Mouse (Mus musculus): ENCODE data around the gene Nkiras2. TPM values are rescaled to one million over a fixed set of nuclear protein-coding genes. Genes with fewer than 3 reads are reported as not detected.

The Nkiras2 gene
- total and polyA plus RNA-seq, 3 experiments = 22.7 to 54.9 (median 40.4) TPM

DNA sequence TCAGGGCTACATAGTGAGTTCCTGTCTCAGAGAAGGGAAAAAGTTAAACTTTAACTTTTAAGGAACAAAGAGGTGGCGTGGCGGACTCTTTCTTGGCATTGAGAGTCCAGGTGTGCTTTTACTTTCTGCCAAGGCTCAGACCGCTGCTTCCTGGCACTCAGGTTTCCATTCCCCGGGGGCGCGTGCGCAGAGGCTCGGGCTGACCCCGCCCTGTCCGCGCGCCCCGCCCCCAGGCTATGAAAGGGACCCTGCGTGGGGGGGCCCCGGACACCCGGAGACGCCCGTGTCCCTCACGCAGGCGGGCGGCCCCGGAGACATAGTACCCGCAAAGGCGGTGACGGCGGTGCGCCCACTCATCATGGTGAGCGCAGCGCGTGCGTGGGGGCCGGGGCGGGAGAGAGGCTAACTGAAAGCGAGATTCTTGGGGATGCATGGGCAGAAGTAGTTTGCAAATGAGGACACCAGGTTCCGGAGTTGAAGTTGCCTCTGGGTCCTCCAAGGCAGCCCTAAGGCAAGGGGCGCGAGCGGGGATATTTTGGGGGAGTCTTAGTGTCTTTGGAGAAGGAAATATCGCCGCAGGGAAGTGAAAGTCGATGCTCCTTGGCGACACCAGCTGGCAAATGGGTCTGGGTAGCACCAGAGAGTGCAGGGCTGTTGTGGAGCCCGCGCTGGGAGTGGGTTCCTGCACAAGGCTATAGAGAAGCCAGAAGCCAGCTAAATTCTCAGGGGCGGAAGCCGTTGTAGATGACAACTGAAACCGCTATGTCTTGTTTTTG is 44.1 kb upstream of the Nkiras2 start, which contains the start of gene Cnp:
TSS of gene Cnp (plus strand) at position 197 of the 776 bp plus-strand sequence.
- Histone ChIP-seq H3K4me3 (ENCODE audit: low read depth, low read length) (peak within 1 kb of the TSS; percentile 72), H3K9me3 (replicated peaks) (no peaks in the 10 kb centered on the region), H3K36me3 (replicated peaks) (peaks cover 43% of the 10 kb centered on the region), H3K27me3 (ENCODE audit: insufficient read depth, low read length) (peaks cover 4% of the 10 kb centered on the region; the same call in 1 of the 2 replicates), H3K4me1 (ENCODE audit: insufficient read depth, low read depth, low read length) (peaks cover 30% of the 10 kb centered on the region)
- TF ChIP-seq CTCF (IDR thresholded peaks at IDR 0.05; ENCODE audit: low read depth, low read length) = no peak
- no peak for TF ChIP-seq GATA1 (IDR thresholded peaks at IDR 0.05; ENCODE audit: borderline replicate concordance, low read length)
- no peak for TF ChIP-seq GATA2 (IDR thresholded peaks at IDR 0.05; ENCODE audit: borderline replicate concordance, low read depth, low read length)
- no peak for TF ChIP-seq POLR2AphosphoS5 (IDR thresholded peaks at IDR 0.05; ENCODE audit: insufficient replicate concordance, low read depth, low read length)
- no peak for TF ChIP-seq TAL1 (conservative IDR thresholded peaks at IDR 0.05; ENCODE audit: low read depth, low read length)
- DNase-seq (ENCODE audit: low spot score) (peak; percentile 75), ATAC-seq (ENCODE audit: extremely low read depth, insufficient number of reproducible peaks, low FRiP score, poor library complexity, severe bottlenecking) (no peak)

DNA sequence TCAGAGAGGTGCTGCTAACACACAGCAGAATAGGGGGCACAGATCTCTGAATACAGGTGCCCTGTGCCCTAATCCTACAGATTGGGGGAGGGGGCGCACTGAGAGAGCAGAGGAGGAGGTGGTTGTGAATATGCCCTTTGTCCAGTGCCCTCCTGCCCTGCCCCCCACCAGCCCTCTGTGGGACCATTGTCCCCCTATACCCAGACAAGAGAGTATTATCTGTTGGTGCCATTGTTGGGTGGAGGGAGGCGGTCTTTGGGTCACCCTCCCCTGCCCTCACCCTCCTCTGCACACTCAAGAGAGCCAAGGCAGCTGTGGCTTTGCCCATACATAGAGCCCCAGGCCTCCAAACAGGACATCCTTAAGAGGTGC is 43.6 kb upstream of the Nkiras2 start:
- Histone ChIP-seq H3K4me1 (ENCODE audit: insufficient read depth, low read depth, low read length) (peaks cover 25% of the 10 kb centered on the region), H3K36me3 (replicated peaks) (peaks cover 48% of the 10 kb centered on the region), H3K27me3 (ENCODE audit: insufficient read depth, low read length) (peaks cover 4% of the 10 kb centered on the region; the same call in 1 of the 2 replicates), H3K9me3 (replicated peaks) (no peaks in the 10 kb centered on the region), H3K4me3 (ENCODE audit: low read depth, low read length) (peak overlapping the region; percentile 72)
- no peak for ATAC-seq (ENCODE audit: extremely low read depth, insufficient number of reproducible peaks, low FRiP score, poor library complexity, severe bottlenecking)
- no peak for TF ChIP-seq TAL1 (conservative IDR thresholded peaks at IDR 0.05; ENCODE audit: low read depth, low read length)
- no peak for TF ChIP-seq GATA2 (IDR thresholded peaks at IDR 0.05; ENCODE audit: borderline replicate concordance, low read depth, low read length)
- TF ChIP-seq CTCF (IDR thresholded peaks at IDR 0.05; ENCODE audit: low read depth, low read length) = no peak
- TF ChIP-seq POLR2AphosphoS5 (IDR thresholded peaks at IDR 0.05; ENCODE audit: insufficient replicate concordance, low read depth, low read length) = no peak
- no peak for TF ChIP-seq GATA1 (IDR thresholded peaks at IDR 0.05; ENCODE audit: borderline replicate concordance, low read length)
- no peak for DNase-seq (ENCODE audit: low spot score)

DNA sequence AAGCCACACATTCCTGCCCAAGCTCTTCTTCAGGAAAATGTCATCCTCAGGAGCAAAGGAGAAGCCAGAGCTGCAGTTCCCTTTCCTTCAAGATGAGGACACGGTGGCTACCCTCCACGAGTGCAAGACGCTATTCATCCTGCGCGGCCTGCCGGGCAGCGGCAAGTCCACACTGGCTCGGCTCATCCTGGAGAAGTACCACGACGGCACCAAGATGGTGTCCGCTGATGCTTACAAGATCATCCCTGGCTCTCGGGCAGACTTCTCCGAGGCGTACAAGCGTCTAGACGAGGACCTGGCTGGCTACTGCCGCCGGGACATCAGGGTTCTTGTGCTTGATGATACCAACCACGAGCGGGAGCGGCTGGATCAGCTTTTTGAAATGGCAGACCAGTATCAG is 42.8 kb upstream of the Nkiras2 start:
- Histone ChIP-seq H3K36me3 (replicated peaks) (peaks cover 56% of the 10 kb centered on the region), H3K4me3 (ENCODE audit: low read depth, low read length) (no peak overlapping the region), H3K9me3 (replicated peaks) (no peaks in the 10 kb centered on the region), H3K27me3 (ENCODE audit: insufficient read depth, low read length) (peaks cover 1% of the 10 kb centered on the region; the same call in 1 of the 2 replicates), H3K4me1 (ENCODE audit: insufficient read depth, low read depth, low read length) (peaks cover 20% of the 10 kb centered on the region)
- no peak for ATAC-seq (ENCODE audit: extremely low read depth, insufficient number of reproducible peaks, low FRiP score, poor library complexity, severe bottlenecking)
- TF ChIP-seq POLR2AphosphoS5 (IDR thresholded peaks at IDR 0.05; ENCODE audit: insufficient replicate concordance, low read depth, low read length) = no peak
- no peak for TF ChIP-seq GATA2 (IDR thresholded peaks at IDR 0.05; ENCODE audit: borderline replicate concordance, low read depth, low read length)
- TF ChIP-seq TAL1 (conservative IDR thresholded peaks at IDR 0.05; ENCODE audit: low read depth, low read length) = no peak
- TF ChIP-seq GATA1 (IDR thresholded peaks at IDR 0.05; ENCODE audit: borderline replicate concordance, low read length) = no peak
- no peak for TF ChIP-seq CTCF (IDR thresholded peaks at IDR 0.05; ENCODE audit: low read depth, low read length)
- DNase-seq (ENCODE audit: low spot score) = no peak

DNA sequence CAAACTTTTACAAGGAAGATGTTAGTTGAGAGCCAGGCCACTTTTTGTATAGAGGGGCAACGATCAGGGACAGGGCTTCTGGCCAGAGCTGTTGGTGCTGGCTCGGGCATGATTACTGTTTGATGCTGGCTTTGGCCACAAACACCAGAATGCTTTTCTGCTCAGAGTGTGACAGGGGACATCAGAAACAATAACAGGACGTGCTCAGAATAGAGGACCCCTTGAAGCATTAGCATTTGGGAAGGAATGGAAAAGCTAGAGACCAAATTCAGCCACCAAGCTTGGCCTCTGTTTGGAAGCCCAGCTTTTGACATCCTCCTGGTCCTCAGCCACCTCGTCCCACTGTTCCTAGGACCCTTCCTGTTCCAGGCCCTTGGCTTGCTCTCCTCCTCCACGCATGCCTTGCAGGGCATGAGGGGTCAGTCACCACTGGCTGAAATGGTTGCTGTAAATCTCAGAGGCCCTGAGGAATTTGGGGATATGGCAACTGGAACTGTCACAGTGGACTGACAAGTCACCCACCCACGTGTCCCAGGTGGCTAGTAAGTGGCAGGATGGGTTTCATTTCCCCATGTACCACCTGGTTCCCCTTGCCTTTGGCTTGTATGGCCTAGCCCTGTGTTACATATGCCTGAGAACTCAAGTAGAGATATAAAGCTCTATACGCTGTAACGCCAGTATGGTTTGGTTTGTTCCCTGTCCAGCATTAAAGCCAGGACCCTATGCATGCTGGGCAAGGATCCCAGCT is 41.0 kb upstream of the Nkiras2 start:
- DNase-seq (ENCODE audit: low spot score) = no peak
- no peak for TF ChIP-seq TAL1 (conservative IDR thresholded peaks at IDR 0.05; ENCODE audit: low read depth, low read length)
- no peak for TF ChIP-seq POLR2AphosphoS5 (IDR thresholded peaks at IDR 0.05; ENCODE audit: insufficient replicate concordance, low read depth, low read length)
- no peak for TF ChIP-seq GATA2 (IDR thresholded peaks at IDR 0.05; ENCODE audit: borderline replicate concordance, low read depth, low read length)
- TF ChIP-seq GATA1 (IDR thresholded peaks at IDR 0.05; ENCODE audit: borderline replicate concordance, low read length) = no peak
- TF ChIP-seq CTCF (IDR thresholded peaks at IDR 0.05; ENCODE audit: low read depth, low read length) = no peak
- ATAC-seq (ENCODE audit: extremely low read depth, insufficient number of reproducible peaks, low FRiP score, poor library complexity, severe bottlenecking) = no peak
- no peak overlapping the region for H3K4me3 ChIP-seq (ENCODE audit: low read depth, low read length)
- no peaks in the 10 kb centered on the region for H3K9me3 ChIP-seq (replicated peaks)
- no peaks in the 10 kb centered on the region for H3K27me3 ChIP-seq (ENCODE audit: insufficient read depth, low read length)
- peaks cover 20% of the 10 kb centered on the region for H3K4me1 ChIP-seq (ENCODE audit: insufficient read depth, low read depth, low read length)
- peaks cover 74% of the 10 kb centered on the region for H3K36me3 ChIP-seq (replicated peaks)

DNA sequence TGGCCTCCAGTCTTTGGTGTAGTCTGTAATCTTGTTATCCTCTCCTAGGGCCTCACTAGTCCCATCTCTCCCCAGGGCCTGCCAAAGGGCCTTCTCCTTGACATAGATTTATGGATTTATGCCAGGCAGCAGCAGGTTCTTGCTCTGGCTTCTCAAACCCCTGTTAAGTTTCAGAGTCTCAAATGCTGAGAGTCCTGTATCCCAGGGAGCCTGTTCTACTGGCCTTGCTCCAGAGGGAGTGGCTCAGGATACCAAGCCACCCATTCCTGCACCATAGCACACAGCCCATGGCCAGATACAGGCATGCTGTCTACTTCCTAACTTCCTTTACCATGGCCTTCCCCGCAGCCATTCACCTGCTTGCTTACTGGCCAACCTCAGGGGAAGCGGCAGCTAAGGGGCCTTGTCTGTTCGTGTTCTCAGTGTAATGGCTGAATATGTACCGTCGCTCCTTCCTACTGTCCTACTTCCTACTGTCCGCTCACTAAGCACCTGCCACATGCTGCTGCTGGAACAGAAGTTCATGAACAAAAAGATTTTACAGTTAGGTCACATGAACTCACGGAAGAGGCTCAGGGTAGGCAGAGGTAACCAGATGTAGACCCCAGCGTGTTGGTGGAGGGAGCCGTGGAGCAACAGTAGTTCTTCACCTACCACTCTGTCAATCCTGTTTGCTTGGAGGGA is 39.8 kb upstream of the Nkiras2 start:
- Histone ChIP-seq H3K4me3 (ENCODE audit: low read depth, low read length) (no peak overlapping the region), H3K4me1 (ENCODE audit: insufficient read depth, low read depth, low read length) (peaks cover 18% of the 10 kb centered on the region), H3K36me3 (replicated peaks) (peaks cover 86% of the 10 kb centered on the region), H3K27me3 (ENCODE audit: insufficient read depth, low read length) (no peaks in the 10 kb centered on the region), H3K9me3 (replicated peaks) (no peaks in the 10 kb centered on the region)
- DNase-seq (ENCODE audit: low spot score) = no peak
- ATAC-seq (ENCODE audit: extremely low read depth, insufficient number of reproducible peaks, low FRiP score, poor library complexity, severe bottlenecking) = no peak
- TF ChIP-seq POLR2AphosphoS5 (IDR thresholded peaks at IDR 0.05; ENCODE audit: insufficient replicate concordance, low read depth, low read length) = no peak

DNA sequence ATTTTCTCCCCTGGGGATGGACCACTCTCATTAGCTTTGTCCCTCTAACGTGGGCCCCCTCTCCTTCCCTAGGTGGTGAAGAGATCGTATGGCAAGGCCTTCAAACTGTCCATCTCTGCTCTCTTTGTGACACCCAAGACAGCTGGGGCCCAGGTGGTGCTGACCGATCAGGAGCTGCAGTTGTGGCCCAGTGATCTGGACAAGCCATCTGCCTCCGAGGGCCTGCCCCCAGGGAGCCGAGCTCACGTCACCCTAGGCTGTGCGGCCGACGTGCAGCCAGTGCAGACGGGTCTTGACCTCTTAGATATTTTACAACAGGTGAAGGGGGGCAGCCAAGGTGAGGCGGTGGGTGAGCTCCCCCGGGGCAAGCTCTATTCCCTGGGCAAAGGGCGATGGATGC is 38.8 kb upstream of the Nkiras2 start:
- no peaks in the 10 kb centered on the region for H3K9me3 ChIP-seq (replicated peaks)
- no peak for DNase-seq (ENCODE audit: low spot score)
- H3K36me3 ChIP-seq (replicated peaks) = peaks cover 96% of the 10 kb centered on the region
- H3K4me1 ChIP-seq (ENCODE audit: insufficient read depth, low read depth, low read length) = peaks cover 8% of the 10 kb centered on the region
- ATAC-seq (ENCODE audit: extremely low read depth, insufficient number of reproducible peaks, low FRiP score, poor library complexity, severe bottlenecking) = no peak
- H3K27me3 ChIP-seq (ENCODE audit: insufficient read depth, low read length) = no peaks in the 10 kb centered on the region
- TF ChIP-seq TAL1 (conservative IDR thresholded peaks at IDR 0.05; ENCODE audit: low read depth, low read length) = no peak
- no peak for TF ChIP-seq GATA2 (IDR thresholded peaks at IDR 0.05; ENCODE audit: borderline replicate concordance, low read depth, low read length)
- TF ChIP-seq CTCF (IDR thresholded peaks at IDR 0.05; ENCODE audit: low read depth, low read length) = no peak
- no peak for TF ChIP-seq POLR2AphosphoS5 (IDR thresholded peaks at IDR 0.05; ENCODE audit: insufficient replicate concordance, low read depth, low read length)
- TF ChIP-seq GATA1 (IDR thresholded peaks at IDR 0.05; ENCODE audit: borderline replicate concordance, low read length) = no peak
- no peak overlapping the region for H3K4me3 ChIP-seq (ENCODE audit: low read depth, low read length)

All from G1E (cell line).